Comparison of ENCODE assay signal across 16 mouse cellular contexts in the genomic region with DNA sequence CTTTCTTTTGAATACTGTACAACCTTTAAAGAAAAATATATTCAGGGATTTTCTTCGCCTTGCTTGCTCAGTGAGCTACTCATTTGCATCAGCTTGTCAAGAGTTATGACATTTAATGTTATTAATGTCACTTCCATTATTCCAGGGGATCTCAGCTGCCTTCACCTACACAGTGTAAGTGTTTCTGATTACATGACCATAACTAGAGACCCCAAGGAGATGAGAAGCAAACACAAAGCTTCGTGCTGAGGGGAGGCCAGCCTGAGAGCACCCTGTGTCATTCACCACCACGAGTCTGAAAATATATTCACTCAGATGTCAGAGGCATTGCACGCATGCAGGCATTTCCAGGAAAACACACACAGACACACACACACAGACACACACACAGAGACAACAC.
"Had no signal": no experiment of that assay in that cellular context is flagged by ENCODE, and none has a peak within 500 bp of the region (broad histone marks: within the 10 kb centered on the region; RNA-seq: fewer than 3 reads in every experiment).

No protein-coding gene starts in this region.

- H3K36me3 ChIP-seq: kidney, embryonic 15.5 days; liver, embryonic 13.5 days; neural tube, embryonic 13.5 days had no signal

- H3K9ac ChIP-seq: kidney, embryonic 15.5 days; liver, embryonic 13.5 days; neural tube, embryonic 13.5 days had no signal

- H3K9me3 ChIP-seq: kidney, embryonic 15.5 days; liver, embryonic 13.5 days; neural tube, embryonic 13.5 days had no signal

- H3K27ac ChIP-seq: kidney, embryonic 15.5 days; left cerebral cortex, adult 2 months; liver, embryonic 13.5 days; neural tube, embryonic 13.5 days had no signal

- H3K4me1 ChIP-seq: kidney, embryonic 15.5 days; liver, embryonic 13.5 days; neural tube, embryonic 13.5 days had no signal

- DNase-seq: kidney, adult 2 months; kidney, postnatal 10 days; kidney, postnatal 36 days; layer of hippocampus, postnatal 36 days; liver, embryonic 13.5 days; lung, adult 2 months; lung, postnatal 14 days; lung, postnatal 4 days; thymus, adult 2 months; thymus, postnatal 25 days had no signal

- H3K27me3 ChIP-seq: liver, embryonic 13.5 days; neural tube, embryonic 13.5 days had no signal

- ATAC-seq: inflammation-experienced regulatory T-cells, adult 6 months; intestine, embryonic 16.5 days had no signal

- H3K4me2 ChIP-seq: kidney, embryonic 15.5 days; liver, embryonic 13.5 days; neural tube, embryonic 13.5 days had no signal

- H3K4me3 ChIP-seq: kidney, embryonic 15.5 days; left cerebral cortex, adult 2 months; liver, embryonic 13.5 days; myocyte; neural tube, embryonic 13.5 days had no signal
